Mouse (Mus musculus) right cerebral cortex, postnatal 10 days (tissue): ENCODE measurements at regions not wholly inside any gene's neighbourhood (a gene's known extent, or its start where the extent isn't known, plus 50 kb on each side); places are given as distances from the start of the nearest gene placed in this dataset.

Experiments used
- DNase-seq, 2 experiments: peaks; one replicate each; pipeline ENCODE4 v3.0.0; 2021; ENCODE audit warnings: low spot score in 2 of 2

DNA sequence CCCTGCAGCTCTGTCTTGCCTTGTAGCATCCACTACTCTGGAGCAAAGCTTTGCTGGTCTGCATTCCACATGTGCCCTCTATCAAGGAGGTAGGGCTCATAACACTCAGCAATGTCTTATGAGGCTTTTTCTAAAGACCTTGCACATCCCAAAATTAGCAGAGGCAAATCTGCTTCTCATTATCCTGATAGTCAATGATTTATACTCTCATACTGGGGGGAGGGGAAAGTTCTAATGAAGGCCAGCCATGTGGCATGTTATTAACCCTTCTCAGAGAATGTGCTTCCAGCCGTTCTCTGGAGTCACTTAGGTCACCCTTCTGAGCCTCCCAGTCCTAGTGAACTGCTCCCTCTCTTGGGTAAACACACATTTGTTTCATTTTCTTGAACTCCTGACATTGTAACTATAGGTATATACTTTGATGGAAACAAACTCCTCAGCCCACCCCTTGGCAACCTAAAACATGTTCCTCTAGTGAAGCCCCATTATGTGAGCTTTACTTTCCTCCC, 307.7 kb upstream of the Nt5c1b start:
- no peak for DNase-seq

GRCm38 (mm10) chr12:10078341-10078740, 291.4 kb upstream of the Nt5c1b start:
- DNase-seq = no peak

GRCm38 (mm10) chr12:10079482-10079881, 290.3 kb upstream of the Nt5c1b start:
- peak; percentile 31 to 44 for DNase-seq

DNA sequence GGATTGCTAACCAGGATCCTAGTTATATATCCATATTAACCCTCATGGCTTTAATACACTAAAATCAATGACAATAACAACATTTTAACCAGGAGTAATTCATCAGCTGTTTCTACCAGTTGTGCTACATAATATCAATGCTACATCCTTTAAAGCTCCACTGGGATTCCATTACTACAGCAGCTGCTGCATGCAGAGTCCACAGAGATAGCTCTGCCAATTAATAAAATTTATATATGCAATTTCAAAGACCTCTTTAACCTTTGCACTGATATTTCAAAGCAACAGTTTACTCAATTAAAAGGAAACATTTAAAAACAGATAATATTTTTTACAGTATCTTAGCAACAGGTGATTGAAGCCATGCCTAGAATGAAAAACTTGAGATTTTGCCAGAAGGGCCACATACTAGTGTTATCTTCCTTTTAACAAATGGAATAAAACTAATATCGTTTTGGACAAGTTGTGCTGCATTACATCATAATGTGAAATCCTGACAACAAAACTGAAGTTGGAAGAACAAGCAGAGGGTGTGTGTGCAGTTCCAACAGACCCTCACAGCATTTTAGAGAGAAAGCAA, 256.8 kb upstream of the Nt5c1b start:
- no peak for DNase-seq

DNA sequence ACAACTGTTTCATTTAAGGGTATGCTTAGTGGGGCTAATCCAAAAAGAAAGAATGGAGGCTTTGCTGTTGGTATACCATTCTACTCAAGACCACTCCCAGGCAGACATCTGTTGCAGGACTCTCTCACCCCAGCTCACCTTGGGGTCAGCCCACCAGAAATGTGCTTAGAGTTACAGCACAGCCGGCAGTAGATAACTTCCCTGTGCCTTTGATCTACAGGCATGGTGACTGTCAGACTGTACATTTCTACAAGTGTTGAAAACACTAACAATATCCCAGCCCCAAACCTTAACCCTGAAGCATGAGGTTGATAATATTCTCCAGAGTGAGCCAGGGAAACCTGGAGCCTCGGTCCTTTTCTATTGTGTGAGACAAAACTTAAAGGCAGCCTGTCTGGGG, 247.7 kb upstream of the Nt5c1b start:
- no peak for DNase-seq

DNA sequence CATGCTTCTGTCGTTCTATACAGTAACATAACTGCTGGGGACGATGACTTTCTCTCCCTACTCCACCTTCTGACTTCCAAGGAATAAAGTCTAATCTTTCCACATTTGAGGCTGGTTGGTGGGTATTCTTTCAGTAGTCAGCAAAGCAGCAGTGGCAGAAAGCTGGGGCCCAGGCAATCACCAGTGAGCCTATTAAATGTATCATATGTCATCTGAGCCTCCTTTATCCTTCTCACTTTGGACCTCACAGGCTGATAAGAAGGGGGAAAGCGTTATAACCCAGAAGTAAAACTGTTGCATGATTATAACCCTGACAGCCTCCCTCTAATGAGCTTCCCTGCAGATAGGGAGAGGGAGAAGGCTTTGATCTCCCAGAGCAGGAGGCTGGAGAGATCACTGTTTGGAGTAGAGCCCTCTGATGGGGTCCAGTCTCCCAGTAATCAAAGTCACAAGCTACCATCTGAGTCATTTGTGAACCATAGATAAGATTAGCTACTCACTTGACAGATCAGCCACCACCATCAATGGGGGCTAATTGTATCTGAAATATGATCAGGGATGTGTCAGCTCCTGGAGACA, 241.7 kb upstream of the Nt5c1b start:
- no peak for DNase-seq

DNA sequence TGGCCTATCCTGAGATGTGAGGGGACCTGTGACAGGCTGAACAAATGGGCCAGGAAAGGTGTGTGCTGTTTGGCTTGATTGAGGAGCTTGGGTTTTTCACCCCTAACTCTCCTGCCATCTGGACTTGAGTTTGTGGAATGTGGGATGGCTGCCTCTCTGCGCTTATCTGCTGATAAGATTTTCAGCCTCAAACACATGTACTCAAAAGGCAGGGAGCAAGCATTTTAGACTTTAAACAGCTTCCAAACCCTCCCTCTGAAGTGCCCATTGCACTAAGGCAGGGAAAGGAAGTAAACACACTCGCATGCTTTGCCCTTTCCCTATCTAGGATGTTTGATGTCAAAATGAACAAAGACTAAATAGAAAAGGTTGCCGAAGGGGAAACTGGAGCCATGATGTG, 235.6 kb upstream of the Nt5c1b start:
- DNase-seq = no peak

- no peak for DNase-seq
Observed at GRCm38 (mm10) chr12:10135915-10136314, 233.9 kb upstream of the Nt5c1b start.

- no peak for DNase-seq
Observed at GRCm38 (mm10) chr12:10140131-10140530, 229.6 kb upstream of the Nt5c1b start.

- DNase-seq = peak in 1 of 2 experiments; percentile 23
Observed at GRCm38 (mm10) chr12:10160837-10161236, 208.9 kb upstream of the Nt5c1b start.

DNA sequence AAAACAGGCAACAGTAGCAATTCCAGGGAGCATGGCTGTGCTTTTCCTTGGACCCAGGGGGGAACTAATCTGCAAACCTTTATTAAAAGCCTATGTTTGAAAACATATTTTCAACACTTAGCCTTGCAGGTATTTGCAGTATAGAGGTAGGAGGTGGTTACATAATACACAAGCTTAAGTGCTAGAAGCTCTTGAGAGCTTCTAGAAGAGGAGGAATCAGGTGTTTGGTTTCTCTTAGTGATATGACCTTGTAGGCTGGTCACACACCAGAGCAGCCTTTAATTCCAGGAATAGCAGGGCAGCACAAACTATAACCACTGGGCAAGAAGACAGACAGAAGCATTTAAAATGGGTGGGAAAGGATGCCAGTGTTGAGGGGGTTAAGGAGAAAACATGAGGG, 201.7 kb upstream of the Nt5c1b start:
- DNase-seq = no peak

- no peak for DNase-seq
Observed at GRCm38 (mm10) chr12:10168581-10168980, 201.2 kb upstream of the Nt5c1b start.

DNA sequence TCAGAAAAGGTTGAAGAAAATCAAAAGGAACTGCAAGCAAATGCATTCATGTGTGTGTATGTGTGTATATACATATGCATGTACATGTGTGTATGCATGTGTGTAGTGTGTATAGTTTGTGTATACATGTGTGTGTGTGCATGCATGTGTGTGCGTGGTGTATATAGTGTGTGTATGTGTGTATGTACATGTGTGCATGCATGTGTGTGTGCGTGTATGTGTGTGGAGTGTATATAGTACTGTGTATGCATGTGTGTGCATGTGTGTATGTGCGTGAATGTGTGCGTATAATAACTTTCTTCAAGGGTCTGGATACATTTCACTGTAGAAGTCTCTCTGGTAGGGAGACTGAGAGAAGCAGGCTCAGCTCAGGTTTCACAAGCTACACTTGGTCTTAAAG, 191.1 kb upstream of the Nt5c1b start:
- no peak for DNase-seq

DNA sequence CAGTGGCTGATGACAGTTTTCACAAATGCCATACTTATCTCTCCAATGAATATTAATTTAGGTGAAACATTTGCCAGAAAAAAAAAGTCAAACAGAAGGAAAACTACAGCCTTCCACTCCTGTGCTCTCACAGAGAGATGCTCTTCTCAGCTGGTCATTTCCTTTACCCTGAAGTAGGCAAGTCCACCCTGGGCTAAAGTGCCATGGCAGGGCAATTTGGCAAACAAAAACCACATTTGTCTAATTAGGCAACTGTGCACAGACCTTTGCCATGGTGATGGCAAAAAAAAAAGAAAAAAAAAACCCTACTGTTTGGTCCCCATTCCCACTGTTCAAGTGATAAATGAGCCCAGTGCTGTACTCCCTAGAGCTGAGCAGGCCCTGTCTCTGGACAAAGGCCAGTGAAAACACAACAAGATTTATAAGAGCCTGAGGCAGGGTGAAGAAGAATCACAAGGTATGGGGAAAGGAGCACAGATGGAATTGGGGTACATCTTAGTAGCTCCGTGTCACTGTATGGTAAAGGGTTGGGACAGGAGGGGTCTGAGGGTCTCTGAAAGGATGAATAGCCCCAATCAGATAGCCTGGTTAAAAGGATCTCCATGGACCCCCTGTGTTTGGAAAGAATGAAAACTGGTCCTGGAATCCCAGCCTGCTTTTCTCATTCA, 190.5 kb upstream of the Nt5c1b start:
- DNase-seq = no peak

- no peak for DNase-seq
Observed at GRCm38 (mm10) chr12:10179815-10180468, 189.8 kb upstream of the Nt5c1b start.

DNA sequence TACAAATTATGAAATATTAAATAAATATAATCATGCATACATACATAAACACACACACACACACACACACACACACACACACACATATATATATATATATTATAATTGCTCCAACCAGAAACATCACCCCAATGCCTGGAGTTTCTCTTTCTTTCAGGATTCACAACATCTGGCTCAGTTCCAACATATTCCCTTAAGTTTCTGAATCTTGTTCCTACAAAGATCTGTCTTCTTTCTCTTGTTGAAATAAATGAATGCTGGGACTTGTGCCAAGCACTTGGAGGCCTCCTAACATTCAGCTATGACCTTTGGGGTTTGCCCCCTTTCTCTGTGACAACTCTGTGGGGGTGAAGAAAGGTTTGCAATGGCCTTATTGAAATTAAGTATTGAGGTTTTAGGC, 187.2 kb upstream of the Nt5c1b start:
- no peak for DNase-seq

DNA sequence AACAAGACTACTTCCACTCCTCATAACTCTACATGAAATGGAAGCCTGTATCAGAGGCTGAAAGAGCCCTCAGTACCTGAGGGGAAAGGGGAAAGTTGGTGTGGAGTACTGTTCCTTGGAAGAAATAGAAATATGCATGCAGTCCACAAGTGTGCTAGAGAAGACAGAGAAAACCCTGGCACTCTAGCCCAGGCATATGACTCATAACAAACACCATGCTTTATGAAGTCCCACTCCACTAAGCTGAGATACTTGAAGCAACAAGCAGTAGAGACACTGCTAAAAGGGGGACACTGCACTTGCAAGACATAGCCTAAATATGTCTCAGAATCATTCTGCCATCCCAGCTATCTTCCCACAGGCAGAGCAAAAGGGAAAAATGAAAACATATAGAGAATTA, 183.2 kb upstream of the Nt5c1b start:
- DNase-seq = no peak

DNA sequence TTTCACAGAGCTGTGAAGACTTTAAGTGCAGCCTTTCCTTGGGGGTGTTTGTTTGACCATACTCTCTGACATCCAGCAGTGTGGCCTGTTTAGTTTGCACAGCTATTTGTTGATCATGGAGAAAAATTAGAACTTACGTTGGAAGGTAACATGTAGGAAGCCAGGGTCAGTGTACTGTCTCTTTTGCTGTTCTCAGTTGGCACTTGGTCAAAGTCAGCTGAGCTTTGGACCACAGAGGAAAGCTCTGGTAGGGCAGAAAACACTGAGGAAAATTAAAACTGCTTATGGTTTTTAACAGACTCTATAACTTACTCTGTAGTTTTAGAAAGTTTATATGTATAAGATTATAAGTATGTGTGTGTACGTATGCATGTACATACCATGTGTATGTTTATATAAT, 180.0 kb upstream of the Nt5c1b start:
- DNase-seq = no peak

- DNase-seq = no peak
Observed at GRCm38 (mm10) chr12:10197906-10198460, 171.8 kb upstream of the Nt5c1b start.

DNA sequence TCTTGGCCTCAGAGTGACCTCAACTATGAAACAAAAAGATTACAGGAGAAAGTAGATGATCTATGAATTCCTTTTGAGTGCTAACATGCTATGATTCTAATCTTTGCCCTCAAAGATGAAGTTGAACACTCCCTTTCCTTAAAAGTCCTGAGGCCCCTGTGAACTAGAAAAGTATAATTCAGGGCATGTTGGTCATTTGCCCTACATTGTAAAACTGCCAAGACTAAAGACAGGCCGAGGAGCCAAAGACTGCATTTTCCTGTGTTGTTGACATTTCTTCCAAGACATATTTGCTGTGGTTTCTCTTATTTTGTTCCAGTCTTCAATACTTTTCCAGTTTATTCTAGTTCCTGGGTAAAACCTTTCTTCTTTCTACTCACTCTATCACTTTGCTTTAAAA, 159.9 kb upstream of the Nt5c1b start:
- no peak for DNase-seq

DNA sequence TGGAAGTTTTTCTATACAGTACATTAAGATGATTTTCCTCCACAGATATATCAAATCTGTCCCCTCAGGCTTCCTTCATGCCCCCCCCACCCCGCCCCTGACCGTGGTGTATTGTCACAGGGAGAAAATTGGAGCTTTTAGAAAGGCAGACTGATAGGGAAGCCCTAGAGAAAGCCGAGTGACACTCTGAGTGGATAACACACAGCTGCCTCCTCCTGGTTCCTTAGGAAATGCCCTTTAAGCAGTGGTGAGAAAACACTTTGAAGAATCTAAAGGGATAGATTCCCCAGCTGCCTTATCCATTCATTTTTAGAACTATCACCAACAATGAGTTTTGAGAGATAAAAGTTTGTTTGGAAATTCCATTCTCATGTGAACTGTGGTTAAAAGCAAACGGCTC, 147.0 kb upstream of the Nt5c1b start:
- DNase-seq = no peak

DNA sequence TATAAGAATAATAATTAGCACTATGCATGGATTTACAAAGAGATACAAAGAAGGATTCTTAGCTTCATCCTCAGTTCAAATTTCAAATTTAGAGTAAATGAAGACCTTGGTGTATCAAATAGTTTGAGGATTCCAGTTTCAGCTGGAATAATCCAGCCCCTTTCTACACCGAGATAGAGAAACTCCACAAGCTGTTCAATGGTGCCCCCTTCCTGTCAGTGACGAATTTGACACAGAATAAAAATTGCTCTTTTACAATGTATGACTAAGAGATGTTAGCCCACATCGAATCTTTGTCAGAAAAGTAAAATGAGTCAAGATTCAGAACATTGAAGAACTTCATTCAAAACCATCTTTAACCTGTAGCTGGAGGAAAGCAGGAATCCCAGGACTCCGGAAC, 145.9 kb upstream of the Nt5c1b start:
- DNase-seq = peak; percentile 32 to 39

- DNase-seq = no peak
Observed at GRCm38 (mm10) chr12:10231144-10231543, 138.6 kb upstream of the Nt5c1b start.
